Mouse (Mus musculus): ENCODE results near the gene Allc. TPM values are rescaled to one million over a fixed set of nuclear protein-coding genes. Genes with fewer than 3 reads are reported as not detected.

The Allc gene
- total and polyA plus RNA-seq, 3 experiments, result 0.85 to 2.2 TPM; not detected in 1

DNA sequence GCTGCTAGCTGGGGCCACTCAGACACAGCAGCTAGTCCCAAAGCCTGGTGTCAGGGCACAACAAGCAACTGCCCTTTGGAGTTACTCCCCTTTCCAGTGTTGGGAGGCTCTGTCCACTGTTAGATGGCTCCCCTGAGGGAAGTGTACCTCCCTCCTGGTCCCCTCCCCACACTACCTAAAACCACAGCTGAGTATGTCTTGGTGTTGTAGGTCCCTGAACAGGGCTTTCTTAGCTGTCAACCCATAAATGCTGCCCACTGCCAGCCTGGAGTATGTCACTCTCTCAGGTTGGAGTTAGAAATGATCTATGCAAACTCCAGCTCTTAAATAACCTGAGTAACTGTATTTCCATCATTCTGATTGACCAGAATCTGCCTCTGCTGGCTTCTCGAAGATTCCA, 40.3 kb upstream of the Allc start:
- Histone ChIP-seq H3K9ac (ENCODE audit: control insufficient read depth, low read depth, low read length, poor library complexity, severe bottlenecking) (no peak overlapping the region), H3K27ac (ENCODE audit: control insufficient read depth, low read depth, low read length) (no peak overlapping the region), H3K4me3 (ENCODE audit: control insufficient read depth in 1 of 2, insufficient read depth in 1 of 2, low read depth in 2 of 2, low read length in 2 of 2) (no peak overlapping the region), H3K4me1 (ENCODE audit: control insufficient read depth in 1 of 2, insufficient read depth in 2 of 2, low read length in 2 of 2) (peaks cover 2 to 58% of the 10 kb centered on the region in 2 experiments; a peak in 3 of 4 replicates), H3K79me2 (ENCODE audit: control insufficient read depth, insufficient read depth, low read length, poor library complexity) (no peaks in the 10 kb centered on the region), H3K9me3 (replicated peaks; ENCODE audit: insufficient read depth, low read length) (no peaks in the 10 kb centered on the region), H3K27me3 (ENCODE audit: control insufficient read depth in 1 of 2, insufficient read depth in 2 of 2, low read length in 2 of 2) (no peaks in the 10 kb centered on the region), H3K36me3 (ENCODE audit: control insufficient read depth in 1 of 2, insufficient read depth in 2 of 2, low read length in 2 of 2) (peaks cover 0 to 21% of the 10 kb centered on the region in 2 experiments; a peak in 2 of 4 replicates)
- DNase-seq (ENCODE audit: low read depth, low spot score), result peak; percentile 10
- TF ChIP-seq CHD1 (IDR thresholded peaks at IDR 0.05; ENCODE audit: low read depth, low read length) (no peak), NRF1 (IDR thresholded peaks at IDR 0.05; ENCODE audit: insufficient read depth, low read depth, low read length, poor library complexity, severe bottlenecking) (no peak), POLR2AphosphoS2 (IDR thresholded peaks at IDR 0.05; ENCODE audit: low read length) (no peak), MYC (IDR thresholded peaks at IDR 0.05; ENCODE audit: low read depth, low read length) (no peak), RCOR1 (IDR thresholded peaks at IDR 0.05; ENCODE audit: low read depth, low read length) (no peak), GATA1 (IDR thresholded peaks at IDR 0.05; ENCODE audit: low read depth, low read length) (no peak), MYB (IDR thresholded peaks at IDR 0.05; ENCODE audit: low read depth, low read length) (no peak), NELFE (IDR thresholded peaks at IDR 0.05; ENCODE audit: low read depth, low read length) (no peak), POLR2A (IDR thresholded peaks at IDR 0.05; ENCODE audit: control insufficient read depth in 1 of 2, insufficient read depth in 1 of 2, low read depth in 1 of 2, low read length in 2 of 2, poor library complexity in 1 of 2) (no peak)

DNA sequence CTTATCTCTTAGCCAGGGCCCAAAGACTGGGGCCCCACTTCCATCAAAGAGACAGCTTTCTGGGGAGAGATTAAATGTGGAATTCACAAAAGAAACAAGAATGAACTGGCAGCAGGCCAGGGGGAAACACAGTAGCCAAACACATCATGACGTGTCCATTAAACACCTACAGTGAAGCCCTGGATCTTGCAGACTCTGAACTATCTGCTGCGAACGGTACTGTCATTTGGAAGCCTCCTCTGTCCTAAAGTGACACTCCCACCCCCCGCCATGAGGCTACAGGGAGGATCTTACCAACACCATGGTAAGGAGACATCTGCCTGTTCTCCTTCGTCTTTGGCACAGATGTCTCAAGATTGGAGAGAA, 39.8 kb upstream of the Allc start:
- Histone ChIP-seq H3K27ac (ENCODE audit: control insufficient read depth, low read depth, low read length) (no peak overlapping the region), H3K79me2 (ENCODE audit: control insufficient read depth, insufficient read depth, low read length, poor library complexity) (no peaks in the 10 kb centered on the region), H3K27me3 (ENCODE audit: control insufficient read depth in 1 of 2, insufficient read depth in 2 of 2, low read length in 2 of 2) (no peaks in the 10 kb centered on the region), H3K4me3 (ENCODE audit: control insufficient read depth in 1 of 2, insufficient read depth in 1 of 2, low read depth in 2 of 2, low read length in 2 of 2) (peak overlapping the region in 1 of 2 experiments; percentile 0; a peak in 1 of 4 replicates), H3K9me3 (replicated peaks; ENCODE audit: insufficient read depth, low read length) (no peaks in the 10 kb centered on the region), H3K9ac (ENCODE audit: control insufficient read depth, low read depth, low read length, poor library complexity, severe bottlenecking) (peak overlapping the region; percentile 9), H3K36me3 (ENCODE audit: control insufficient read depth in 1 of 2, insufficient read depth in 2 of 2, low read length in 2 of 2) (peaks cover 0 to 23% of the 10 kb centered on the region in 2 experiments; a peak in 2 of 4 replicates), H3K4me1 (ENCODE audit: control insufficient read depth in 1 of 2, insufficient read depth in 2 of 2, low read length in 2 of 2) (peaks cover 2 to 63% of the 10 kb centered on the region in 2 experiments; a peak in 3 of 4 replicates)
- no peak for TF ChIP-seq MYC (IDR thresholded peaks at IDR 0.05; ENCODE audit: low read depth, low read length)
- TF ChIP-seq TAL1 (IDR thresholded peaks at IDR 0.05; ENCODE audit: low read length), result peak; percentile 30; the same call in 1 of the 2 replicates
- no peak for TF ChIP-seq HCFC1 (IDR thresholded peaks at IDR 0.05; ENCODE audit: low read depth, low read length)
- peak; percentile 40; the same call in 1 of the 2 replicates for TF ChIP-seq TCF12 (IDR thresholded peaks at IDR 0.05; ENCODE audit: low read depth, low read length)
- TF ChIP-seq RCOR1 (IDR thresholded peaks at IDR 0.05; ENCODE audit: low read depth, low read length), result peak; percentile 86
- TF ChIP-seq POLR2AphosphoS2 (IDR thresholded peaks at IDR 0.05; ENCODE audit: low read length), result no peak
- TF ChIP-seq EP300 (IDR thresholded peaks at IDR 0.05; ENCODE audit: low read depth in 1 of 2, low read length in 2 of 2), result peak in 1 of 2 experiments; percentile 69; a peak in 3 of 4 replicates
- TF ChIP-seq ETS1 (IDR thresholded peaks at IDR 0.05; ENCODE audit: low read depth, low read length), result peak; percentile 58; the same call in 1 of the 2 replicates
- peak; percentile 57 for TF ChIP-seq GATA1 (IDR thresholded peaks at IDR 0.05; ENCODE audit: low read depth, low read length)
- peak; percentile 59 for DNase-seq (ENCODE audit: low read depth, low spot score)

Data from MEL (cell line).